Mouse (Mus musculus) limb, embryonic 10.5 days (tissue): Measurements from ENCODE around the gene Arg1. TPM values are rescaled to one million over a fixed set of nuclear protein-coding genes. Genes with fewer than 3 reads are reported as not detected.

ENCODE experiments used
- DNase-seq: peaks from one replicate; pipeline ENCODE4 v3.0.0-alpha.2; 2017; ENCODE audit warnings: low spot score
- H3K27ac ChIP-seq: fragments of 300-500 bp; sonication (generic); 2 replicates; pipeline ENCODE4 v1.5.1; 2016; ENCODE audit warnings: mild to moderate bottlenecking
- H3K27me3 ChIP-seq: fragments of 300-500 bp; sonication (generic); 2 replicates; pipeline ENCODE4 v1.6.1; 2016; ENCODE audit warnings: low read depth, mild to moderate bottlenecking; ENCODE audit not compliant: poor library complexity, severe bottlenecking
- H3K36me3 ChIP-seq: fragments of 300-500 bp; sonication (generic); 2 replicates; pipeline ENCODE4 v1.6.1; 2016; ENCODE audit warnings: mild to moderate bottlenecking, moderate library complexity
- H3K4me1 ChIP-seq: fragments of 300-500 bp; sonication (generic); 2 replicates; pipeline ENCODE4 v1.6.1; 2016
- H3K4me3 ChIP-seq: fragments of 300-500 bp; sonication (generic); 2 replicates; pipeline ENCODE4 v1.5.1; 2016; ENCODE audit warnings: mild to moderate bottlenecking, moderate library complexity
- H3K9me3 ChIP-seq: fragments of 300-500 bp; sonication (generic); replicated peaks from 2 replicates; pipeline ENCODE4 v1.6.1; 2016; ENCODE audit warnings: mild to moderate bottlenecking
- WGBS: fragments of 180-500 bp; shearing (Covaris S2); methylation state at CpG from one replicate; pipeline ENCODE4 v1.1.7; 2016; 5-methylcytosine and 5-hydroxymethylcytosine counted together
- polyA plus RNA-seq: library from polyadenylated mRNA; unstranded; fragments of >200 nt; fragmentation: Nextera tagmentation; extraction: Ambion mirVana; gene quantifications from 2 replicates; pipeline ENCODE4 v1.2.1, GENCODE M21; 2016

Gene Arg1
- polyA plus RNA-seq, 1 experiment from 2014 or later = 11.8 TPM

DNA sequence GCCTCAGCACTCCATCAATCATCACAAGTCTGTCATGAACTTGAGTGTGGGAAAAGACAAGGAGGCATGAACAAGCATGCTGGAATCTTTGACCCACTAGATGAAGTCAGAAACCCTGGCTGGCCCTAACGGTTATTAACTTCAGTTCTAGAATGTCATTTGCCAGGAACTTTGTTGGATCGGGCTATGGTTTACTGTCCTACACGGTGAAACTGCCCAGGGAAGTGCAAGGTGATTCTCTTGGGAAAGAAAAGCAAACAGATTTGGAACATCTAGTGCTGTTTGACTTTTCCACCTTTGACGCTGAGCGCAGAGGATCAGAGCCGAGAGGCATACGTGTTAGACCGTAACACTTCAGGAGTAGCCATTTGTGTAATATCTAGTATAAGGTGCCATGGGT lies 24.3 kb upstream of the Arg1 start:
- Histone ChIP-seq H3K4me3 (no peak overlapping the region), H3K36me3 (no peaks in the 10 kb centered on the region), H3K4me1 (peaks cover 11% of the 10 kb centered on the region), H3K9me3 (no peaks in the 10 kb centered on the region), H3K27me3 (no peaks in the 10 kb centered on the region), H3K27ac (no peak overlapping the region)
- WGBS = 88% methylated on average over 8 of the region's 8 CpGs
- DNase-seq = no peak

DNA sequence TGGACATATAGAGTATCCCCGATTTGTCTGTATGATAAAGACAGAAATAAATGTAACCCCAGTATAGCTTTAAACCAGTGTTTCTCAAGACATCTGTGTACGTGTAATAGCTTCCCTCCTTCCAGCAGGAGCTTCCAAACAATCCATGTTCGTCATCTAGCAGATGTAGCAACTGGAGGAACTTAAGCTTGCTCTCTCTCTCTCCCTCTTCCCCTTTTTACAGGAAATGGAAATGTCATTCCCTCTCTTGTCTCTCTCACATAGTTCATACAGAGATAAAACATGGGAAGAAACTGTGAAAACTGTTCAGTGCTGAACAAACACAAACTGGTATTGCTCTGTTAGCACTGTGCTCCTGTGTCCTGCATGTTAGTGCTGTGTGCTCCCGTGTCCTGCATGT lies 22.9 kb upstream of the Arg1 start:
- DNase-seq = no peak
- 83% methylated on average over 4 of the region's 4 CpGs for WGBS
- no peak overlapping the region for H3K4me3 ChIP-seq
- H3K36me3 ChIP-seq = no peaks in the 10 kb centered on the region
- H3K9me3 ChIP-seq = no peaks in the 10 kb centered on the region
- H3K27ac ChIP-seq = no peak overlapping the region
- H3K4me1 ChIP-seq = peaks cover 11% of the 10 kb centered on the region
- H3K27me3 ChIP-seq = no peaks in the 10 kb centered on the region

DNA sequence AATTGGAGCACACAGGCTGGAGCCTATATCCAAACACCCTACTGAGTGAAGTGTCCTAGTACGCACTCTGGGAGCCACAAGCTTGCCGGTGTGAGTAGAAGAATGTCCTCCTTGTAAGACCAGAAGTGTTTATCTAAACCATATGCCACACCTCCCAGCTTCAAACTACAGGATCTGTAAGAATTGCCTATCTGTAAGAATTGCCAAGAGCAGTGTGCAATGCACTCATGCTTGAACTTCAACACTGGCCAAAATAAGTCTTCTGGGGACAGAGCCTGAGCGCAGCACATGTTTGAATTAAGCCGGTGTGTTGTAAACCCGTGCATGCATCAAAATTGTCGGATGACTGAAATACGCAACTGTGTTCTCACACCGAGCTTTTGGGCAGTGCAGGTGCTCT lies 21.0 kb upstream of the Arg1 start:
- H3K36me3 ChIP-seq = no peaks in the 10 kb centered on the region
- WGBS = 75% methylated on average over 8 of the region's 8 CpGs
- DNase-seq = no peak
- no peaks in the 10 kb centered on the region for H3K9me3 ChIP-seq
- H3K27ac ChIP-seq = no peak overlapping the region
- no peak overlapping the region for H3K4me3 ChIP-seq
- H3K4me1 ChIP-seq = peaks cover 11% of the 10 kb centered on the region
- no peaks in the 10 kb centered on the region for H3K27me3 ChIP-seq

DNA sequence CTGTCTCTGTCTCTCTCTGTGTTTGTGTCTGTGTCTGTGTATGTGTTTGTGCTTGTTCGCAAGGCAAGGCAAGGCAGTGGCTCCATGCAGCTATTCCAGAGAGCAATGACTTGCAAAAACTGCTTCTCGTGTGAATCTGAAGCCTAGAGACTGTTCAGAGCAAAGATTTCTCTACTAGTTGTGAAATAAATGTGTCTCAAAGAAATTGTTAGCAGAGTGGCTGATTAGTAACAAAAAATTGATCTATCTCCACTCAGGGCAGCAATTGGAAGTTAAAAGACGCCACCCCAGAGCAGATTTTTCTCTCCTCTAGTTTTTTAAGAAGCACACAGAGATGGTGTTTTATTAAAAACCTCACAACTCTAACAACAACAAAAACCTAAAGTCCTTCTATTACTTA lies 20.6 kb upstream of the Arg1 start:
- no peak for DNase-seq
- 86% methylated on average over 3 of the region's 3 CpGs for WGBS
- H3K9me3 ChIP-seq = no peaks in the 10 kb centered on the region
- no peak overlapping the region for H3K27ac ChIP-seq
- H3K4me3 ChIP-seq = no peak overlapping the region
- no peaks in the 10 kb centered on the region for H3K36me3 ChIP-seq
- H3K4me1 ChIP-seq = peaks cover 11% of the 10 kb centered on the region
- H3K27me3 ChIP-seq = no peaks in the 10 kb centered on the region

DNA sequence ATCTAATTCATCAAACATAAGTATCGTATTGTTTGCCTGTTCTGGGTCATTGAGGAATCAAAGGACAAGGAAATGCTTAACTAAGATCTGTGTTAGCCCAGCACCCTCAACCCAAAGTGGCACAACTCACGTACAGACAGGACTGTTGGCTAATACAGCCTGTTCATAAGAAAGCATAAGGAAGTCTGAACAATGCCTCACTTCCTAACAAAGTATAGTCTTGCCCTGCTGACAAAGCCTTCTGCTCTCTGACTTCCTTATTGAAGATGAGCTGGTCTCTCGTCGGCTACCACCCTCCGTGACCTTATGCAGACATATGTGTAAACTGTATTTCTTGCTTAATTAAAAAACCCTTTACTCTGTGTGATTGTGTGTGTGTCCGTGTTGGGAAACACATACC lies 2.9 kb upstream of the Arg1 start:
- Histone ChIP-seq H3K27me3 (no peaks in the 10 kb centered on the region), H3K4me1 (peaks cover 27% of the 10 kb centered on the region), H3K36me3 (no peaks in the 10 kb centered on the region), H3K27ac (no peak overlapping the region), H3K4me3 (no peak overlapping the region), H3K9me3 (no peaks in the 10 kb centered on the region)
- 88% methylated on average over 6 of the region's 6 CpGs for WGBS
- DNase-seq = no peak

DNA sequence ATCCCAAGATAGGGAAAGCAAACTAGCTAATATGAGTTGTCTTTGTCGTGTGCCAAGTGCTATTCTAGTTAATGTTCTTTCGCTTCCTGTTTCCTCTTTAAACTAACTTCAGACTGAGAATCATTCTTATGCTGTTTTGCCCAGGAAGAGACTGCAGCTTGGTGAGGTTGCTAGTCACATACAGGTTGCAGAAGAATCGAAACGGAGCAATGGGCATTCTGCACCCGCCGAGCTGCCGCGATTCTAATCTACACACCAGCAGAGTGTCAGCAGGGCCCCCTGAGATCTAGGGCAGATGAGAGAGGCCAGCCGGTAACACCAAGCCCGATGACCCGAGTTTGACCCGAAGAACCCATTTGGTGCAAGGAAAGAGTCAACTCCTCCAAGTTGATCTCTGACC lies 788 bp upstream of the Arg1 start:
- H3K4me1 ChIP-seq = peaks cover 39% of the 10 kb centered on the region
- no peaks in the 10 kb centered on the region for H3K36me3 ChIP-seq
- no peak for DNase-seq
- peak overlapping the region; percentile 44; the same call in 1 of the 2 replicates for H3K27ac ChIP-seq
- H3K27me3 ChIP-seq = no peaks in the 10 kb centered on the region
- no peak overlapping the region for H3K4me3 ChIP-seq
- H3K9me3 ChIP-seq = no peaks in the 10 kb centered on the region
- WGBS = 10% methylated on average over 12 of the region's 12 CpGs

DNA sequence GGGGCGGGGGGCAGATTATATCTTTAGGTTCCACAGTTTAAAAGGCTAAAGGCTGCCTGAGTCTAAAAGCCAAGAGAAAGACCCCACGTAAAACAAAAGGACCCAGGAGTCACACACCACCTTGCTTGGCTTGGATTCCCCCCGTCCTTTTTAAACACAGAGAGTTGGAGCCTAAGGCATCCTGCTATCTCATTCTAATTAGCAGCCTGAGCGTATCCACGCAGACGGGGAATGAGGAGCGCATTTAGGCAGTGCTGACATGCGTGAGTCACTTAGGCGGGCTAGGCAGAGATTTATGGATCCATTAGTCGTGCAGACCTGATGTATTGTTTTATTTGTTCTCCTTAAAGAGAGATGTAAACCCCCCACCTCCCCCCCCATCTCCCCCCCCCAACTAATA lies 904 bp downstream of the Arg1 start:
- H3K36me3 ChIP-seq = no peaks in the 10 kb centered on the region
- peak overlapping the region; percentile 59 for H3K27ac ChIP-seq
- 16% methylated on average over 10 of the region's 10 CpGs for WGBS
- H3K4me3 ChIP-seq = peak overlapping the region; percentile 35; the same call in 1 of the 2 replicates
- H3K27me3 ChIP-seq = no peaks in the 10 kb centered on the region
- H3K4me1 ChIP-seq = peaks cover 48% of the 10 kb centered on the region
- H3K9me3 ChIP-seq = no peaks in the 10 kb centered on the region
- DNase-seq = no peak

DNA sequence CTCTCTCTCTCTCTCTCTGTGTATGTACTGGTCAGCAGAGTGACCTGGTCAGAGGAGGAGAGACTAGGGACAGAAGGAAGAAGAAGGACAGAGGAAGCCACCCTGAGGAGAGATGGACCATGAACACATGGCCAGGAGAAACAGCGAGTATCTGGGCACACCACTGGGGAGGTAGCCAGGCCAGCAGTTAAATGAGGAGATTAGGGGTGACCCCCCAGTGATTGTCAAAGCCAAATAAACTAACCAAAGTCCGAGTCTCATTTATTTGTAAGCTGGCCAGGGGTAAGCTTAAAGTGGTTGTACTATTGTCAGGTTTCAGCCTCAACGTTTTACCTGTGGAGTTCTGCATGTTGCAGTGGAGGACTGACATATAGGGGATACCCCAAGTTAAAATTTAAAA lies 3.0 kb downstream of the Arg1 start:
- Histone ChIP-seq H3K27me3 (no peaks in the 10 kb centered on the region), H3K4me1 (peaks cover 48% of the 10 kb centered on the region), H3K9me3 (no peaks in the 10 kb centered on the region), H3K4me3 (no peak overlapping the region), H3K27ac (no peak overlapping the region), H3K36me3 (no peaks in the 10 kb centered on the region)
- DNase-seq = no peak
- 83% methylated on average over 3 of the region's 3 CpGs for WGBS

DNA sequence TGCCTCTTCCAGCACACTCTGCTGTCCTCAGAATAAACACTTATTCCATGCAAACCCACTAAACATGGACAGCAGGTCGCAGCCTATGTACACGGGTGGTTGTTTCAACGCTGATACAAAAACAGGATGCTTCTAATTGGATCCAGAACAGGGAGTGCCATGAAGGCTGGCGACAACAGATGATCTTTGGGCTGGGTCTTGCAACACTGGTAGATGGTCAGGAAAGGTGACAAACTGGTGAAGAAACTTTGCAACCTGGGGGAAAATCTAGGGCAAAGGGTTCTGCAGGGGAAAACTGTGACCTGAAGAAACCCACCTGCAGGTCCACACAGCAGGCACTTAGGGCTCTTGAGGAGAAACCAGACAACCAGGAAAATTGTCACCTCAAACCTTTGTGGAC lies 4.3 kb downstream of the Arg1 start:
- H3K4me3 ChIP-seq = no peak overlapping the region
- peaks cover 43% of the 10 kb centered on the region for H3K4me1 ChIP-seq
- H3K27ac ChIP-seq = no peak overlapping the region
- H3K9me3 ChIP-seq = no peaks in the 10 kb centered on the region
- no peaks in the 10 kb centered on the region for H3K27me3 ChIP-seq
- no peak for DNase-seq
- whole genome bisulfite sequencing = 34% methylated on average over 4 of the region's 4 CpGs
- peaks cover 7% of the 10 kb centered on the region; the same call in 1 of the 2 replicates for H3K36me3 ChIP-seq

DNA sequence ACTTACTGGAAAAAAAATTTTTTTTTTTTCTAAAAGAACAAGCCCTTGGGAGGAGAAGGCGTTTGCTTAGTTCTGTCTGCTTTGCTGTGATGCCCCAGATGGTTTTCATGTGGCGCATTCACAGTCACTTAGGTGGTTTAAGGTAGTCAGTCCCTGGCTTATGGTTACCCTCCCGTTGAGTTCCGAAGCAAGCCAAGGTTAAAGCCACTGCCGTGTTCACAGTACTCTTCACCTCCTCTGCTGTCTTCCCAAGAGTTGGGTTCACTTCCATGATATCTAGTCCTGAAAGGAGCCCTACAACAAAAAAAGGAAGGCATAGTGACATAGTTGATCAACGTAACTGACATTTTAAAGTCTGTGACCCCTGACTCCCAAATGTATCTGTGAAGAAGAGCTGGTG lies 11.8 kb downstream of the Arg1 start:
- Histone ChIP-seq H3K27ac (no peak overlapping the region), H3K4me1 (no peaks in the 10 kb centered on the region), H3K27me3 (no peaks in the 10 kb centered on the region), H3K9me3 (no peaks in the 10 kb centered on the region), H3K36me3 (peaks cover 68% of the 10 kb centered on the region), H3K4me3 (no peak overlapping the region)
- 89% methylated on average over 6 of the region's 6 CpGs for WGBS
- no peak for DNase-seq

DNA sequence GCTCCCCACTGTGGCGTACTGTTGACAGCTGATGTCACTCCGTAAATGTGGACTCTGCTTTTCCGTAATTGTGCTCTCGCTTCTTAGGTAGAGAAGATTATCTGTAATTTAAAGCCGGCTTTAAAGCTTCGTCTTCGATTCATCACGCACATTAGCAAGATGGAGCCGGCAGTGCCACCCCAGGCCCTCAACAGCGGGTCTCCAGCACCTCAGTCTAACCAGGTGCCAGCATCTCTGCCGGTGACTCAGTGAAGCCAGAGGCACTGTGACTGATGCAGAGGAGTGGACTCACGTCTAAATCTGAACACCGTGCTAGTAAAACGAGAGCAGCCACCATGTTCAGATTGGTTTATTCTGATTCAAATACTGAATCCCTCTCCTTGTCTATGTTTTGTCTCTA lies 14.7 kb downstream of the Arg1 start:
- no peaks in the 10 kb centered on the region for H3K4me1 ChIP-seq
- peaks cover 90% of the 10 kb centered on the region for H3K36me3 ChIP-seq
- no peak overlapping the region for H3K27ac ChIP-seq
- no peak for DNase-seq
- no peaks in the 10 kb centered on the region for H3K27me3 ChIP-seq
- H3K4me3 ChIP-seq = no peak overlapping the region
- H3K9me3 ChIP-seq = no peaks in the 10 kb centered on the region
- WGBS = 95% methylated on average over 14 of the region's 14 CpGs

DNA sequence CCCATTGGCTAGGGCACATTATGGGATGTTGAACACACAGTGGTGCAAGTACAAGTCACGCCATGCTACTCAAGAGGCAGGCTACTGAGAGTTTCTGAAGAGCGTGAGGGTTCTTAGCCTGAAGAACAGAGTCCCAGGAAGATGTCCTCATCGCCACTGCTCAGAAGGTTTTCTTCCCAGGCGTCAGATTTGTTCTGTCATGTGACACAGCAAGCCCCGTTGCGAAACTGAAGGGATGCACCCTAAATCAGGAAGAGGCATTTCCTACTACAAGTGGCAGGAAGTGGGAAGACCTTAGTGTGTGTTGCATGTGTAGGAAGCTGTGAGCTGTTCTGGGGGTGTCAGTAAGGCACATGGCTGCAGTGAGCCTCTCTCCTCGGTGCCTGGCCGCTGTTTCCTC lies 16.1 kb downstream of the Arg1 start:
- 92% methylated on average over 8 of the region's 8 CpGs for WGBS
- Histone ChIP-seq H3K27me3 (no peaks in the 10 kb centered on the region), H3K36me3 (peaks cover 99% of the 10 kb centered on the region), H3K4me3 (no peak overlapping the region), H3K4me1 (no peaks in the 10 kb centered on the region), H3K9me3 (no peaks in the 10 kb centered on the region), H3K27ac (no peak overlapping the region)
- no peak for DNase-seq

DNA sequence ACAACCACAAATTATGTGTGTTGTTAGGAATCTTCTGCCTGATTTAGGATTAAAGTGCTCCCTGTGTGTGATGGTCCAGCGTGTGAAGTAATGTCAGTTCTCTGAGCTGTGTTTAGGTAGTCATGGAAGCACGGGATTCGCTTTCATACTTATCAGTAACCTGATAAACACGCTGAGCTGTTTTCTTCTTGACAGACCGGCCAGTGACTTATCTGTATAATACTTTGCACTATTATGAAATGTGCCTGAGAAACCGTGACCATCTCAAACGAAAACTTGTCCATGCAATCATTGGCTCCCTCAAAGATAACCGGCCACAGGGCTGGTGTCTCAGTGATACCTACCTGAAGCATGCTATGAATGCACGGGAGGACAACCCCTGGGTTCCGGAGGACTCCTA lies 21.7 kb downstream of the Arg1 start:
- 92% methylated on average over 10 of the region's 10 CpGs for WGBS
- no peak overlapping the region for H3K27ac ChIP-seq
- no peak overlapping the region for H3K4me3 ChIP-seq
- H3K9me3 ChIP-seq = no peaks in the 10 kb centered on the region
- no peaks in the 10 kb centered on the region for H3K4me1 ChIP-seq
- H3K27me3 ChIP-seq = no peaks in the 10 kb centered on the region
- DNase-seq = no peak
- H3K36me3 ChIP-seq = peaks cover 99% of the 10 kb centered on the region

DNA sequence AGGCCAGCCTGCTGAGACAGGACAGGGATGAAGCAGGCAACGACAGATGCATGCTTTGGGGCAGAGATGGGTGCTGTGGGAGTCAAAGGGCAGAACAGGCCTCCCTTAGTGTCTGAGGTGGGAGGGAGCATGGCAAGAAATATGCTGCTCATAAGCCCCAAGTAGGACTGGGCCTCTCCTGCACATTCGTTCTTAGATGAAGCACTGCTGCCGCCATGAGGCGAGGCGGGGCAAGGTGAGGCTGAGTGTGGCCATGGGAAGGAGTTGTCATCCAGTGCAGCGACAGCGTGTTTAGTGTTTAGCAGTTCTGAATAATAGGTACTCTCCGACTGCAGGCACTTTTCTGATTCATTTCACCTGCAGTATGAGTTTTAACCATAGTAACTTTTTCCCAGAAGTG lies 31.4 kb downstream of the Arg1 start:
- Histone ChIP-seq H3K27me3 (no peaks in the 10 kb centered on the region), H3K9me3 (no peaks in the 10 kb centered on the region), H3K36me3 (peaks cover 100% of the 10 kb centered on the region), H3K4me3 (no peak overlapping the region), H3K27ac (no peak overlapping the region), H3K4me1 (no peaks in the 10 kb centered on the region)
- DNase-seq = no peak
- WGBS = 87% methylated on average over 8 of the region's 8 CpGs
